Mouse (Mus musculus) ovary, adult 18-20 months (tissue): Measurements from ENCODE around the gene Rtl9.

Experiments used
- DNase-seq: peaks from one replicate; pipeline ENCODE4 v3.0.0; 2022; ENCODE audit warnings: low spot score, mixed read lengths

Rtl9 gene

GRCm38 (mm10) chrX:143099044-143099754, at the start of gene Rtl9:
Rtl9 (plus strand) TSS chrX:143099594.
- DNase-seq, result no peak

- DNase-seq, result no peak
Observed at GRCm38 (mm10) chrX:143051478-143051877, 47.9 kb upstream of the Rtl9 start.

- DNase-seq, result no peak
Observed at GRCm38 (mm10) chrX:143051921-143052320, 47.5 kb upstream of the Rtl9 start.

- DNase-seq, result peak; percentile 19
Observed at GRCm38 (mm10) chrX:143058829-143059228, 40.6 kb upstream of the Rtl9 start.

GRCm38 (mm10) chrX:143062641-143063355, 36.6 kb upstream of the Rtl9 start:
- no peak for DNase-seq

GRCm38 (mm10) chrX:143063780-143064179, 35.6 kb upstream of the Rtl9 start:
- DNase-seq, result no peak

- no peak for DNase-seq
Observed at GRCm38 (mm10) chrX:143064288-143064687, 35.1 kb upstream of the Rtl9 start.

- peak; percentile 42 for DNase-seq
Observed at GRCm38 (mm10) chrX:143066320-143067114, 32.9 kb upstream of the Rtl9 start.

- no peak for DNase-seq
Observed at GRCm38 (mm10) chrX:143067115-143067514, 32.3 kb upstream of the Rtl9 start.

- DNase-seq, result no peak
Observed at GRCm38 (mm10) chrX:143067576-143067975, 31.8 kb upstream of the Rtl9 start.

GRCm38 (mm10) chrX:143080458-143081336, 18.7 kb upstream of the Rtl9 start:
- DNase-seq, result no peak

- no peak for DNase-seq
Observed at GRCm38 (mm10) chrX:143082732-143083131, 16.7 kb upstream of the Rtl9 start.

- DNase-seq, result no peak
Observed at GRCm38 (mm10) chrX:143088225-143088624, 11.2 kb upstream of the Rtl9 start.

- DNase-seq, result no peak
Observed at GRCm38 (mm10) chrX:143090904-143091588, 8.3 kb upstream of the Rtl9 start.

- no peak for DNase-seq
Observed at GRCm38 (mm10) chrX:143097551-143097950, 1.8 kb upstream of the Rtl9 start.

- no peak for DNase-seq
Observed at GRCm38 (mm10) chrX:143103146-143103545, 3.8 kb downstream of the Rtl9 start.

GRCm38 (mm10) chrX:143105866-143106265, 6.5 kb downstream of the Rtl9 start:
- DNase-seq, result no peak

GRCm38 (mm10) chrX:143112546-143112945, 13.2 kb downstream of the Rtl9 start:
- DNase-seq, result no peak
